Mouse (Mus musculus): ENCODE data around the gene Prkcd. TPM values are rescaled to one million over a fixed set of nuclear protein-coding genes. Genes with fewer than 3 reads are reported as not detected.

Prkcd gene
- polyA plus RNA-seq, 1 experiment = 80.6 TPM

DNA sequence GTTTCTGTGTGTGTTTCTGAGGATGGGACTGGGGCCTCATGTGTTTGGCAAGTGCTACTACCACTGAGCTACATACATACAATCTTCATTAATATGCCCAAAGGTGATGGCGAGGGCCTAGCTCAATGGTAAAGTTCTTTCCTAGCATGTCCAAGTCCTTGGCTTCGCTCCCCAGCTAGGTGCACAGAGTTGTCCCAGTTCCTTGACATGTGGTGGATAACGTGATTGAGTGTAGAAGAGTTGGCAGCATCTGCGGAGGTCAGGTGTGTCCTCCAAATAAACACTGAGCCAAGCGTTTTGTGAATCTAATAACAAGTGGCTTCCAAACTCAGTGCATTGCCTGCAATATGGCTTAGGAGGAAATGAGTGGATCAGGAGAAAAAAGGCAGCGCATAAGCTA is 59.7 kb downstream of the Prkcd start:
- peaks cover 17% of the 10 kb centered on the region for H3K4me1 ChIP-seq (ENCODE audit: control insufficient read depth, insufficient read depth, low read length)
- H3K36me3 ChIP-seq (ENCODE audit: control insufficient read depth, insufficient read depth, low read length) = peaks cover 3% of the 10 kb centered on the region; the same call in 1 of the 2 replicates
- peak; percentile 43 for DNase-seq
- no peak overlapping the region for H3K27ac ChIP-seq (ENCODE audit: insufficient read depth, low read depth, low read length)
- 75% methylated on average over 6 of the region's 6 CpGs for WGBS
- H3K27me3 ChIP-seq (replicated peaks; ENCODE audit: control insufficient read depth, insufficient read depth, low read length) = no peaks in the 10 kb centered on the region
- no peak for TF ChIP-seq POLR2A (IDR thresholded peaks at IDR 0.05; ENCODE audit: low read depth, low read length)
- no peak for TF ChIP-seq CTCF (conservative IDR thresholded peaks at IDR 0.05; ENCODE audit: insufficient read depth, insufficient read length, low read depth, low read length)
- H3K4me3 ChIP-seq (ENCODE audit: insufficient read depth, low read depth, low read length) = no peak overlapping the region

DNA sequence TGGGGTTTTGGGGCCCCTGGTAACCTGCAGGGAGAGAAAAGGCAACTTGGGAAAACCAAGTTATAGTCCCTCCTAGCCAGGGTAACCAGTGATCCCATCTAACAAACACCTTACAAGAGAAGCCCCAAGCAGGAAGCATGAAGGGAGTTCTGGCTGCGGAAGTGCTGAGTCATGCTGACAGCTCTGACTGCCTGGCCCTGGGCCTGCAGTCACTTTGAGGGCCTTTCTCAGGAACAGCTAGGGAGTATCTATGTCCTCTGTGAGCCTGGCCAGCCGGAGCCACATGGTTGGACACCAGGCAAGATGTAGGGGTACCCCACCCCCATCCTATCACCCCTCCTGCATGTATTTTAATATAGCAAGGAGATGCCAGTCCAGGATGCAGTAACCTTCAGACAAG is 61.6 kb downstream of the Prkcd start:
- 25% methylated on average over 2 of the region's 2 CpGs for WGBS

DNA sequence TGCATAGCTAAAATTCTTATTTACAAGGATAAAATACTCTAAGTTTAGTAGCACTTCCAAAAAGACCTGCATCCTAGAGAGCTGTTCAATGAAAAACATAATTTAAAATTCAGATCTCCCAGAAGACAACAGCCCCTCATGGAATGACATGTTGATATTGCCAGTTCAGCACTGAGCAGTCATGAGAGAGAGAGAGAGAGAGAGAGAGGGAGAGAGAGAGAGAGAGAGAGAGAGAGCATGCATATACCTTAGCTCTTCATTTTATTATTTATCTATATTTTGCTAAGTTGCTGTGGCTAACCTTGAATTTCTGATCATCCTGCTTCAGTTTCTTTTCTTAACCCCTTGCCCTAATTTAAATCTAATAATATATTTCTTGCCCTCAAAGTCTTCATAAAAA is 63.7 kb downstream of the Prkcd start:
- H3K4me3 ChIP-seq (ENCODE audit: insufficient read depth, low read depth, low read length) = no peak overlapping the region
- H3K27me3 ChIP-seq (replicated peaks; ENCODE audit: control insufficient read depth, insufficient read depth, low read length) = no peaks in the 10 kb centered on the region
- H3K36me3 ChIP-seq (ENCODE audit: control insufficient read depth, insufficient read depth, low read length) = no peaks in the 10 kb centered on the region
- no peak for DNase-seq
- TF ChIP-seq CTCF (conservative IDR thresholded peaks at IDR 0.05; ENCODE audit: insufficient read depth, insufficient read length, low read depth, low read length) (no peak), POLR2A (IDR thresholded peaks at IDR 0.05; ENCODE audit: low read depth, low read length) (no peak)
- peaks cover 34% of the 10 kb centered on the region for H3K4me1 ChIP-seq (ENCODE audit: control insufficient read depth, insufficient read depth, low read length)
- H3K27ac ChIP-seq (ENCODE audit: insufficient read depth, low read depth, low read length) = no peak overlapping the region

More for the DNA sequence above, 61.6 kb downstream of the Prkcd start:
- Histone ChIP-seq H3K4me1 (ENCODE audit: control insufficient read depth, insufficient read depth, low read length) (peaks cover 28% of the 10 kb centered on the region), H3K36me3 (ENCODE audit: control insufficient read depth, insufficient read depth, low read length) (peaks cover 2% of the 10 kb centered on the region; the same call in 1 of the 2 replicates), H3K27ac (ENCODE audit: insufficient read depth, low read depth, low read length) (peak overlapping the region; percentile 70), H3K4me3 (ENCODE audit: insufficient read depth, low read depth, low read length) (no peak overlapping the region), H3K27me3 (replicated peaks; ENCODE audit: control insufficient read depth, insufficient read depth, low read length) (no peaks in the 10 kb centered on the region)
- TF ChIP-seq POLR2A (IDR thresholded peaks at IDR 0.05; ENCODE audit: low read depth, low read length) (no peak), CTCF (conservative IDR thresholded peaks at IDR 0.05; ENCODE audit: insufficient read depth, insufficient read length, low read depth, low read length) (no peak)
- peak; percentile 87 for DNase-seq

DNA sequence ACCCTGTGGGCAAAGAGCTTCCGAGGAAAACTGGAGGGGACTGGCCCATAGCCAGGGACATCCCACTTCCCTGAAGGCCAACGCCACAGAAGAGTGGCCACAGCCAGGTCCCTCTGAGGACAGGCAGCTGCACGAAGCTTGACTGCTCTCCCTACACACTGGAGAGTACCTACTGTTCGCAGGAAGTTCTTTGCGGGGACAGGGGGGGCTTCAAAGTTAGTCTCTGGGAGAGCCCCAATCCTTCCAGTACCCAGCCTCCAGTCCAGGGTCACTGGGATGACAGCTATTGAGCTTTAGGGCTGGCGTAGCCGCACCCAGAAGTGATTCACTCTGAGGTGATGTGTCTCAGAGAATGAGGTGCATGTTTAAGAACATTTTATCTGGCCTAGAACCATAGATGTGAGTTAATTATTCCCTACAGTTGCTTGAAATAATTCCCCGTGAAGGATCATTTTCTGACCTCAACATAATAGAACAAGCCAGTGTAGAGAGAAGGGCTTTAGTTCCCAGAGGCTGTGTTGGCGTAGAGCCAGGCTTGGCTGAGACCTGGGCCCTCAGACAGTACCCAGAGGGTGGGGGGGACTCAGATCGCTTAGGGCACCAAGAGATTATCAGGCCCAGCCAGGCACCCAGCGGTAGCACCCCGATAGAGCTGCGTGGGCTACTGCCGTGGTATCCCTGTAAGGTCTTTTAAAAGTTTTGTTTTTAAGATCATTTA is 64.4 kb downstream of the Prkcd start:
- peak overlapping the region; percentile 55 for H3K27ac ChIP-seq (ENCODE audit: insufficient read depth, low read depth, low read length)
- peak; percentile 93 for DNase-seq
- H3K36me3 ChIP-seq (ENCODE audit: control insufficient read depth, insufficient read depth, low read length) = no peaks in the 10 kb centered on the region
- peaks cover 34% of the 10 kb centered on the region for H3K4me1 ChIP-seq (ENCODE audit: control insufficient read depth, insufficient read depth, low read length)
- no peak overlapping the region for H3K4me3 ChIP-seq (ENCODE audit: insufficient read depth, low read depth, low read length)
- H3K27me3 ChIP-seq (replicated peaks; ENCODE audit: control insufficient read depth, insufficient read depth, low read length) = no peaks in the 10 kb centered on the region
- 35% methylated on average over 14 of the region's 14 CpGs for WGBS
- TF ChIP-seq POLR2A (IDR thresholded peaks at IDR 0.05; ENCODE audit: low read depth, low read length) (no peak), CTCF (conservative IDR thresholded peaks at IDR 0.05; ENCODE audit: insufficient read depth, insufficient read length, low read depth, low read length) (no peak)

DNA sequence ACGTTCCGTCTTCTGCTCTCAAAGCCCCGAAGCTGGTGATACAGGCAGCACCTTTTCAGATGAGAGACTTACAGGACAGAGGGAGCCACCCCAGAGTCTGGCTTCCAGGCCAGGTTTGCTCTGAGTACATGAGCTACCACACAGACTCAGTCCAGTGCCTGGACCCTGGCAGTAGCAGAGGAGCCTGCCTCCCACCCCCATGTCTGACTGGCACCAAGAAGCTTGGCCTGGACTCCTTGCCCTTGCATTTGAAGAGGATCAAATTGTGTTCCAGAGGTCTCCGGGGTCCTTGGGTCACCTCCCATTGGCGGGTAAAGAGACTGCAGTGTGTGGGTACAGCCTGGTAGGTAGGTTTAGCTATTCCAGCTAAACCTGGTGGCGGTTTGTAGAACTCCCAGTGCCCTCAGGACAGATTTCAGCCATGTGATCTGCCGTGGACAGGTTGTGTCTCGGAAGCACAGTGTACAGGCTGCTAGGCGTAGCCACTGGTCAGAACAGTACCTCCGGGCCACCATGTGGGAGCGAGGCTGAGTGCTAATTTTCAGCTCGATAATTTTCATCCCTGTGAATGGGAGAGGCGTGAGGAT is 65.1 kb downstream of the Prkcd start:
- Histone ChIP-seq H3K27ac (ENCODE audit: insufficient read depth, low read depth, low read length) (peak overlapping the region; percentile 55), H3K36me3 (ENCODE audit: control insufficient read depth, insufficient read depth, low read length) (no peaks in the 10 kb centered on the region), H3K27me3 (replicated peaks; ENCODE audit: control insufficient read depth, insufficient read depth, low read length) (no peaks in the 10 kb centered on the region), H3K4me1 (ENCODE audit: control insufficient read depth, insufficient read depth, low read length) (peaks cover 32% of the 10 kb centered on the region), H3K4me3 (ENCODE audit: insufficient read depth, low read depth, low read length) (no peak overlapping the region)
- peak; percentile 62 for DNase-seq
- TF ChIP-seq POLR2A (IDR thresholded peaks at IDR 0.05; ENCODE audit: low read depth, low read length) (no peak), CTCF (conservative IDR thresholded peaks at IDR 0.05; ENCODE audit: insufficient read depth, insufficient read length, low read depth, low read length) (no peak)
- 55% methylated on average over 13 of the region's 13 CpGs for WGBS

DNA sequence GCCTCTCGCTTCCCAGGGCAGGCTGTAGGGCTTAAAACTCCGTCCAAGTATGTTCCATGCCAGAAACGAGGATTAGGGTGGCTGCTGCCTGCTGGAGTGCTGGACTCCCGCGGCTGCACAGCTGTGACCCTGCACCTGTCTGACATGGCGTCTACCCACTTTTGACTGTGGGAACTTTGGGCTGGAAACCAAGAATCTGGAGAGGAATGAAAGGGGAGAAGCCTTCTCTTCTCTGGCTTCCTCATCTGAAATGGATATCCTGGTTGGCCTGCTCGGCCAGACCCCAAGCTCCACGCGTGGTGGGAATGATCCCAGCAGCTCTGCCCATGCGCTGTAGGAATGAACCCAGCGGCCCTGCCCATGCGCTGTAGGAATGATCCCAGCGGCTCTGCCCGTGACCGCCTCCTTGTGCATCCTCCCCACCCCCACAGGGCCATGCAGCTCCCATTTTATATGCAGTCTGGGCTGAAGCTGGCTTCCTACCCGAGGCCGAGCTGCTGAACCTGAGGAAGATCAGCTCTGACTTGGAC is 66.6 kb downstream of the Prkcd start:
- TF ChIP-seq CTCF (conservative IDR thresholded peaks at IDR 0.05; ENCODE audit: insufficient read depth, insufficient read length, low read depth, low read length) (no peak), POLR2A (IDR thresholded peaks at IDR 0.05; ENCODE audit: low read depth, low read length) (no peak)
- WGBS = 75% methylated on average over 17 of the region's 17 CpGs
- Histone ChIP-seq H3K27ac (ENCODE audit: insufficient read depth, low read depth, low read length) (no peak overlapping the region), H3K27me3 (replicated peaks; ENCODE audit: control insufficient read depth, insufficient read depth, low read length) (no peaks in the 10 kb centered on the region), H3K36me3 (ENCODE audit: control insufficient read depth, insufficient read depth, low read length) (no peaks in the 10 kb centered on the region), H3K4me1 (ENCODE audit: control insufficient read depth, insufficient read depth, low read length) (peaks cover 25% of the 10 kb centered on the region), H3K4me3 (ENCODE audit: insufficient read depth, low read depth, low read length) (no peak overlapping the region)
- peak; percentile 65 for DNase-seq

DNA sequence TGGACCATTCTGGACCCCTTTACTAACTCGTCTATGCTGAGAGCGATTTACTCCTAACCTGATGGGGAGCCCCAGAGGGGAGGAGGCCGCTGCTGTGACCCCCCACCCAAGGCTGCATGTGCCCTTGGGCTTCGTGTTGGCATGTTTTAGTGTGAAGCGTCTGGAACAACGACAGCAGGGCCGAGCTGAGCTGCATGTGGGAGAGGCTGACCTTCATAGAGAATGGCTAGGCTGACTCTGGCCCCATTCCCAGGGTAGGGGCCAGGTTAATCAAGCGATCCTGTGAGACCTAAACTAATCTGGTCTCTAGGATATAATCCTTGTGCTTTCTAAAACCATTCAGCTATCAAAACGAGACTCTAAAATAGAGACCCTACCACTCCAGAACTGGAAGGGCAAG is 68.3 kb downstream of the Prkcd start:
- no peak for TF ChIP-seq POLR2A (IDR thresholded peaks at IDR 0.05; ENCODE audit: low read depth, low read length)
- TF ChIP-seq CTCF (conservative IDR thresholded peaks at IDR 0.05; ENCODE audit: insufficient read depth, insufficient read length, low read depth, low read length) = no peak
- Histone ChIP-seq H3K27ac (ENCODE audit: insufficient read depth, low read depth, low read length) (peak overlapping the region; percentile 36), H3K27me3 (replicated peaks; ENCODE audit: control insufficient read depth, insufficient read depth, low read length) (no peaks in the 10 kb centered on the region), H3K36me3 (ENCODE audit: control insufficient read depth, insufficient read depth, low read length) (no peaks in the 10 kb centered on the region), H3K4me1 (ENCODE audit: control insufficient read depth, insufficient read depth, low read length) (peaks cover 21% of the 10 kb centered on the region), H3K4me3 (ENCODE audit: insufficient read depth, low read depth, low read length) (no peak overlapping the region)
- DNase-seq = peak; percentile 43
- 39% methylated on average over 9 of the region's 9 CpGs for WGBS

All from kidney, adult 2 months (tissue).